Mouse (Mus musculus): ENCODE measurements around the gene Cmya5. TPM values are rescaled to one million over a fixed set of nuclear protein-coding genes. Genes with fewer than 3 reads are reported as not detected.

Cmya5 gene
- total RNA-seq, 2 experiments from 2014 or later, result 1,090 to 1,382 TPM

DNA sequence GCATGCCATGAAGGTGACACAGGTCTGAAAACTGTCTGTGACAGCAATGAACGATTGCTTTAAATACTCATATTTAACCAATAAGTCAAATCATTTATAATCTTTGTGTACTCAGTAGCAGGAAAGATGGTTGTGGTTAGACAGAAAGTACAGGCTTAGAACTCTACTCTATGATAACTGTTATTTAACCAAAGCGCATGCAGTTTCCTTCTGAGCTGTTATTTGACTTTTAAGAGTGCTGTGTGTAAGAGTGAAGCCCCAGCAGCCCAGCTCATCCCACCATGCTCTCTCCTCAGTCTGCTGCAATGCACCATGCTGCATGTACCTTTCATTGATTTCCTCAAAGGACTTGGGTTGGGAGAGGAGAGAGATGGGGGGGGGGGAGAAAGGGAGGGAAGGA lies 63.7 kb downstream of the Cmya5 start:
- Histone ChIP-seq H3K27ac (no peak overlapping the region), H3K4me3 (no peak overlapping the region)
- intact Hi-C loops (cut with DNase I), result loop anchor here (10.0 kb wide), 1 partner anchor 164 kb away; no protein-coding TSS in a partner anchor
- no peak for TF ChIP-seq CTCF (IDR thresholded peaks at IDR 0.05)
- no peak for DNase-seq

DNA sequence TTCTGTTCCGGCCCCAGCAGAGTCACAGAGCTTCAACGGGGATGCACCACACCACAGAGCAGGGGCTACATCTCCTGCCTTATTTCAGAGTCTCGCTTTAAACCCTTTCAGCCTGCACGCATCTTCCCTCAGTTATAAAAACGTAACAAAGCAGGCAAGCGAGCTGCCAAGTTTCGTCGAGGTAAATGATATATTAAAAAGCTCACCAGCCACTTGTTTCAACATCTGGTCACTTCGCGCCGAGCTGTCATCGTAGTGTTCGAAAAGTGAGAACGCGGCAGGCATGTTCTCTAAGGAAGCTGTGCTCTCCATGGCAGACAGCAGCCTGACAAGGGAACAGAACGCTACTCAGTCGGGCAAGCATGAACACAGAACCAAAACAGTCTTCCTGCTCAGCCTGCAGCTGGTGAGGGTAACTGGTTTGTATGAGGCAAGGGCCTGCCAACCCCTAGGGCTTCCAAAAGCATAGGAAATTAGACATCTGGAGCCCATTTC lies 70.3 kb downstream of the Cmya5 start:
- TF ChIP-seq CTCF (IDR thresholded peaks at IDR 0.05), result no peak
- H3K4me3 ChIP-seq, result no peak overlapping the region
- intact Hi-C loops (cut with DNase I), result no loop called here
- H3K27ac ChIP-seq, result peak overlapping the region; percentile 58
- DNase-seq, result no peak

DNA sequence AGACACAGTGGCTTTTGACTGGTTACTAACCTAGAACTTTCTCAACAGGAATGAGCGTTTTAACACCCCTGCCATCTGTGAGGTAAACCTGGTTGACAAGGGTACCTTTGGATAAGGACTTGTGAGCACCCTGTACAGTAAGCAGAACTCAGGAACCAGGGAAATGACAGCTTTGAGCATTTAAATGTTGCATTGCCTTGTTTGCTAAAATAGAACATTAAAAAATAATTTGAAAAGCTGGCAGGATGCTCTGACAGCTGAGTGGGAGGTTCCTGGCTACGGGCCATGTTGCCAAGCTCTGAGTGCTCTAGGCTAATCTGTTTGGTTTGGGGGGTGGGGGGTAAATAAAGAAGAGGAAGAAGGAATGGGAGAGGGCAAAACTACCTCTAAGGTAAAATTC lies 70.9 kb downstream of the Cmya5 start:
- intact Hi-C loops (cut with DNase I), result no loop called here
- peak; percentile 40 for DNase-seq
- no peak for TF ChIP-seq CTCF (IDR thresholded peaks at IDR 0.05)
- Histone ChIP-seq H3K4me3 (no peak overlapping the region), H3K27ac (no peak overlapping the region)

DNA sequence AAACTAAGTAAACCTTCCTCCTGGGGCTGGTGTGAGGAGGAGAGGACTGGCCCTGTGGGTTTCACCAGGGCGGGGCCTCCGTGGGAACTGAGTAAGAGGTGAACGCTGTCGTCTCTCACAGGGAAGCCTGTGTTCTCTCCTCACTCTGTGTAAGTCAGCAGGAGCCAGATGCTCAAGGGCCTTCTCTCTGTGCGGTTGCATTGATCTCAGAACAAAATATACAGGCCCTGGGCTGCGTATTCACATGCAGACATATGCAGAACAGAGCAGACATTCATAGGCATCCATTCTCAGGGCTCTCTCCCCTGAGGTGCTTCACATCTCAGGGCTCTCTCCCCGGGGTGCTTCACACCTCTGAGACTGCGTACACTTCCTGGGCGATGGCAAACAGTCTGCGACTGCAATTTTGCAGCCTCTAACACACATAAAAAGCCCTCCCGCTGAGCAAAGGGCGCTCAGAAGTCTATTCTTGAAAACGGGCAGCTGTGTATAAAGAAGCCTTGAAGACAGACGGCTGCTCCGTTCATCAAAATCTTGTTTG lies 71.6 kb downstream of the Cmya5 start:
- no peak for DNase-seq
- TF ChIP-seq CTCF (IDR thresholded peaks at IDR 0.05), result no peak
- H3K4me3 ChIP-seq, result no peak overlapping the region
- H3K27ac ChIP-seq, result no peak overlapping the region
- intact Hi-C loops (cut with DNase I), result no loop called here

DNA sequence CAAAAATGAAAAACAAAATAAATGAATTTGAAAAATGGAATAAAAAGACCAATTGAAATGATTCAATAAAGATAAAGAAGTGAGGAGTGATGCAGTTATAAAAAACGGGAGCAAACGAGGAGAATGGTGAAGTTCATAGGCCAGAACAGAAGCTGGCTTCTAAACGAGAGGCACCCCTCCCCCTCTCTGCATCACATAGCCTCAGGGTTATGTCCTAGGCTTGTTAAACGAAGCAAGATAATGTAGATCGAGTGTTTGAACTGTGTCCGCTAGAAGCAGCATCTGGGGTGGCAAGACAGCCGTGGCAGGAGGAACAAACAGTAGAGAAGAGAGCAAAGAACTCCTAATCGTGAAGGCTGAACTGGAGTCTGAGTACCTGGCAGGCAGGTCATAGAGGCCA lies 74.1 kb downstream of the Cmya5 start:
- DNase-seq, result no peak
- no peak for TF ChIP-seq CTCF (IDR thresholded peaks at IDR 0.05)
- Histone ChIP-seq H3K4me3 (no peak overlapping the region), H3K27ac (no peak overlapping the region)
- intact Hi-C loops (cut with DNase I), result loop anchor here (2.0 kb wide), 1 partner anchor 320 kb away; no protein-coding TSS in a partner anchor

DNA sequence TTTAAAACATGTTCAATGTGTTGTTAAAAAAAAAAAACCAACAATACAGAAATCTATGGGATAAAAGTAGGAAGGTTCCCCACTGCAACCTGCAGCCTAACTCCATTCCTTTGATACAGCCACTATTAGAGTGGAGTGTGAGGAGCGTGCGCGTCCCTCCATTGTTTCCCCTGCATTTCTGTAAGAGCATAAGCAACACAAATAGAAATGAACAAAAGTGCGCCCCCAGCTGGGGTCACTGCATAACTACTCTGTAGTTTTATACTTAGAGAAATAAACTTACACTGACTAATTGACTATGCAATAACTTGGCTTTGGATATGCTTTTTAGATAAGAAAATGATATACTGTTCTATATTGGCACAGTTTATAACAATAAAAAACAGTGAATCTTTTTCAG lies 75.0 kb downstream of the Cmya5 start:
- Histone ChIP-seq H3K27ac (no peak overlapping the region), H3K4me3 (no peak overlapping the region)
- DNase-seq, result peak; percentile 51
- intact Hi-C loops (cut with DNase I), result loop anchor here (10.0 kb wide), 1 partner anchor 215 kb away; no protein-coding TSS in a partner anchor
- peak; percentile 54 for TF ChIP-seq CTCF (IDR thresholded peaks at IDR 0.05)

DNA sequence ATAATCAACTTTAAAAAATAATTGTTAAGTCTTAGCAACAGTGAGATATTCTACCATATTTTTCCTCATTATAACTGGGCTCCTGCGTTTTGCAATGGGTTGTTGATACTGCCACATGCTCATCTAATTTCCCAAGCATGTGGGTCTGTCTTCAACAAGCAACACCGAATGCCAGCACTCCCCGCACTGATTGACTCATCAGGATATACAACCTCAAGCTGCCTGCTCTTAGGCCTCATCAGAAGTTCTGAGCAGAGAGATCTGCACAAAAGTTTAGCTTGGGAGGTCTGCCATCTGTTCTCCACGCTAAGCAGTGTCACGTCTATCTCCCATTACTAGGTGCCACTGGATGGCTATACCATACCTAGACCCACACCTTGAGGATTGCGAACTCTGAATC lies 76.2 kb downstream of the Cmya5 start:
- TF ChIP-seq CTCF (IDR thresholded peaks at IDR 0.05), result no peak
- intact Hi-C loops (cut with DNase I), result loop anchor here (10.0 kb wide), 1 partner anchor 214 kb away; no protein-coding TSS in a partner anchor
- no peak for DNase-seq
- H3K27ac ChIP-seq, result no peak overlapping the region
- H3K4me3 ChIP-seq, result no peak overlapping the region

DNA sequence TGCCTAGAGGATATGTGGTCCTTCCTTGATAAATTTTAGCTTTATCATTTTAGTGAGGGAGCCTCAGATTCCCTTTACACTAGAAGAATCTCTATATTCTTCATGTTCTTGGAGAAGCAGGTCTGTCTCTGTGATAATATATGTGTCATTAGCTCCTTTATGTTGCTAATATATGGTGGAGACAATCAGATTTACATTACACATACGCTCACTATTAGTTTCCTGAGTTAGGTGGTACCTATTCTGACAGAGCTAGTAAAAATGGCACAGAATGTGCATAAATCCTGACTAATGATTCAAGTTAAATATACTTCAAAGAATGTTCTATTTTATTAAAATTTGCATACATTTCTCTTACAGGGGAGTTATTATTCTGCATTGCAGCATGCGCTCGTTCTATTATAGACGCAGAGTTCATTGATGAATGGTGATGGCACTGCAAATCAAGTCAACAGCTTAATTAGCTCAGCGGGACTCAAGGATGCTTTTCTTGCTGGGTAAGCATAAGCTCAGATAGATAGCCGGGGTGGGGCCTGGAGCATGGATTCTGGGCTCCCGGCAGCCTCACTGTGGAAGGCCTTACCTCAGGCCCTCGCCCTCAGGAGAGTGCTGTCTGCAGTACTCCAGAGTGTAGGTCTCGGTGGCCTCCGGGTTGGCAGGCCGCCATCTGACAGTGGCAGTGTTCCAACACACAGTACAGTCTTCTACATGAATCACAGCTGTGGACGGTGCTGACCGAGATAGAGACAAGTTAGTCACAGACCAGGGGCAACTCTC lies 81.5 kb downstream of the Cmya5 start:
- H3K4me3 ChIP-seq, result no peak overlapping the region
- intact Hi-C loops (cut with DNase I), result loop anchor here (5.0 to 10.0 kb wide), 2 partner anchors 76 to 208 kb away; no protein-coding TSS in a partner anchor
- no peak for TF ChIP-seq CTCF (IDR thresholded peaks at IDR 0.05)
- H3K27ac ChIP-seq, result peak overlapping the region; percentile 44; the same call in 1 of the 2 replicates
- DNase-seq, result peak; percentile 84

DNA sequence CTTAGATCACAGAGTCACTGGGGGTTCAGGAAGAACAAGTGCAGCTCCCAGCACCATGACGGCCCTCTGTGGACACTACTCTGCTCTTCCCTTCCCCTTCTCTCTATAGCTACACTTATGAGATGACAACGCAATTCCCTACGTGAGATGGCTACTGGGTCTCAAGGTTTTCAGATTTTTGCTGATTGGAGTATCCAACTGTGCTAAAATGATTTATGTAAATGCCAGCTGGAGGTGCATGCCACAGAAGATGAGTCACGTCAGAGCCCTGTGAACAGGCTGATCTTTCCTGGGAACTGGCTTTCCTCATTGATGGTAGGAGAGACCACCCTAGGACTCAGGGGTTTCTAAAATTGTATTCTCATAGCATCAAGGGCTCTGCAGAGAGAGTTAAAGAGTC lies 83.2 kb downstream of the Cmya5 start:
- no peak for TF ChIP-seq CTCF (IDR thresholded peaks at IDR 0.05)
- intact Hi-C loops (cut with DNase I), result loop anchor here (5.0 to 10.0 kb wide), 2 partner anchors 74 to 207 kb away; no protein-coding TSS in a partner anchor

DNA sequence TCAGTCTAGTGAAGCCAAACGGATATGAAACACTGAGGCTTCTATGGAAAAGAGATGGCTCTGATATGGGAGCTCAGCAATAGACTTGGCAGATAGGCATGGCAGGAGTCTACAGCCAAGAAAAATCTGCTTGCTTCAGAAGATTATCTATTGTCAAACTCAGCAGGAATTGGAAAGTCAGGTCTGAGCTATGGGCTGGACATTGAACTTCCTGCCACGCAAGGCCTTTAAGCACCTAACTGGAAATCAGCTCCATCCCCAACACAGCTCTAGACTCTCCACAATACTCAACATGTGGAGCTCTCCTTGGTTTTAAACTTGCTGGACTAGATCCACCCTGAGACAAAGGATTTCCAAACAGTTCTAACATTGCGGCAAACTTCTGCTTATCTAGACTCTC lies 84.1 kb downstream of the Cmya5 start:
- H3K4me3 ChIP-seq, result no peak overlapping the region
- TF ChIP-seq CTCF (IDR thresholded peaks at IDR 0.05), result no peak
- H3K27ac ChIP-seq, result peak overlapping the region; percentile 44; the same call in 1 of the 2 replicates
- intact Hi-C loops (cut with DNase I), result loop anchor here (5.0 to 10.0 kb wide), 2 partner anchors 73 to 206 kb away; no protein-coding TSS in a partner anchor
- DNase-seq, result no peak

More for the DNA sequence above, 83.2 kb downstream of the Cmya5 start:
- H3K4me3 ChIP-seq, result no peak overlapping the region
- no peak for DNase-seq
- H3K27ac ChIP-seq, result peak overlapping the region; percentile 44

DNA sequence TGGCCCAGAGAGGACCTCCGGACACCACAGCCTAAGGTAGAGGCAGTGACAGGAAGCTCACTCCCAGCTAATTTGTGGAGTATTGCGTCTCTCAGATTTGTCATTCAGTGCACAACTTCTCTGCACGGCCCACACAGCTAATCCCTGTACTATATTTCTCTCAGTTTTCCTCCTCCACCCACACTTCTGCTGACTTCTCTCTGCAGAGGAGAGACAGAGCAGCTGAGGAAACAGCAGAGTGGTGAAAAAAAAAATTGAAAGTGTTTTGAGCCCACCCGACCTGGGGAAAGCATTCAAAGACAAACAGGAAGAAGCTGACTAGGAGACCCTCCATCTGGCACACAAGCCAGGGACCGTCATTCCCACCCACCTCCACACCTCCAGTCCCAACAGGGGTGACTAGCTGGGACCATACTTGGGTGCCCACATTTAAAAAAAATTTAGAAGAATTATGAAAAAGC lies 85.9 kb downstream of the Cmya5 start:
- Histone ChIP-seq H3K4me3 (no peak overlapping the region), H3K27ac (peak overlapping the region; percentile 24; the same call in 1 of the 2 replicates)
- intact Hi-C loops (cut with DNase I), result loop anchor here (10.0 kb wide), 1 partner anchor 174 kb away; no protein-coding TSS in a partner anchor
- no peak for DNase-seq
- TF ChIP-seq CTCF (IDR thresholded peaks at IDR 0.05), result no peak

DNA sequence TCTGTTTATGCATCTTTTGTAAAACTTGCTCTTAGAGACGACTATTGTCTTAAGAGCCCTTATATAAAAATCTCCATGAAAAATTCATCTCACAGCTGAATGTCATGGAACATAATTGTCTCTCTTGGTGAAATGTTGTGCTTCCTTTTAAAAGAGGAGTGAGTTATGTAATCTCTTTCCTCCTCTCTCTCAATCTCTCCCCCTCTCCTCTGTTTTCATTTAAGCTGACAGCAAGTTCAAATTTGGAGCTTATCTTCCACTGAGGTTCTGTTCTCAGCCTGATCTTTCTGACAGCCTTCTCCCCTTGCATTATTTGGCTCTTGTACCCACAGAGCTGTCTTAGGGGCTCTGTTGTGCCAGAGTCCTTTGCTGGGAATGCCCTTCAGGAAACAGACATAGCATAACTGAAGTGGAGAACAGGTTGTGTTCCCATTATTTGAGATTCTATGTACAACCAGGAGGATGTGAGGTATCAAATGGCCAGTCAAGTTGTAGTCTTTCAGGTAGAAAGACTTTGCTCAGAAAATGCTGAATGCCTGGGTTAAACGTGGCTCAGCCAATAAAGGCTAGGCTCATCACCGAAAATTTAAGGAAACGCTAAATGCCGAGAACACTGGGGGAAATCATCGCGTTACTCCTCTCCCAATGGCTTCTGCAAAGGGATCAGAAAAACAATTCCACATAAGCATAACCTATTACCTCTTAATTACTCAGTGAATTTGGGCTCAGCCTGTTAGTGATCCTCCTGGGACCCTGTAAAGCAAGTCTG lies 86.8 kb downstream of the Cmya5 start:
- intact Hi-C loops (cut with DNase I), result loop anchor here (10.0 kb wide), 1 partner anchor 173 kb away; no protein-coding TSS in a partner anchor
- DNase-seq, result no peak
- no peak overlapping the region for H3K4me3 ChIP-seq
- no peak for TF ChIP-seq CTCF (IDR thresholded peaks at IDR 0.05)
- H3K27ac ChIP-seq, result peak overlapping the region; percentile 24
